Mouse (Mus musculus) lung, postnatal 10 days (tissue): ENCODE data around the gene Acot6.
"Not testable (repeated sequence)": the region's sequence is repeated elsewhere in the genome, so short reads cannot be mapped to it uniquely, and the experiment has no call there.

Source experiments
- DNase-seq: peaks from one replicate; pipeline ENCODE4 v3.0.0; 2021

The Acot6 gene

GRCm38 (mm10) chr12:84100604-84101492 is at the start of gene Acot6:
TSS of gene Acot6 (plus strand) at chr12:84100654.
- peak; percentile 48 for DNase-seq

GRCm38 (mm10) chr12:84050744-84051143 is 49.7 kb upstream of the Acot6 start:
- DNase-seq, result not testable (repeated sequence)

GRCm38 (mm10) chr12:84051937-84052474 is 48.4 kb upstream of the Acot6 start, which contains the start of gene Acot3:
TSS of gene Acot3 (plus strand) at chr12:84052144.
- DNase-seq, result no peak

- no peak for DNase-seq
These were observed 47.8 kb upstream of the Acot6 start for GRCm38 (mm10) chr12:84052609-84053008.

GRCm38 (mm10) chr12:84053173-84053572 is 47.3 kb upstream of the Acot6 start:
- no peak for DNase-seq

GRCm38 (mm10) chr12:84053679-84054391 is 46.6 kb upstream of the Acot6 start:
- DNase-seq, result peak; percentile 15

- DNase-seq, result peak; percentile 48
These were observed 39.5 kb upstream of the Acot6 start for GRCm38 (mm10) chr12:84060946-84061345.

GRCm38 (mm10) chr12:84062336-84062735 is 38.1 kb upstream of the Acot6 start:
- DNase-seq, result no peak

- DNase-seq, result peak; percentile 30
These were observed 37.2 kb upstream of the Acot6 start for GRCm38 (mm10) chr12:84063228-84063627.

- no peak for DNase-seq
These were observed 36.6 kb upstream of the Acot6 start for GRCm38 (mm10) chr12:84063833-84064232.

GRCm38 (mm10) chr12:84064621-84065020 is 35.8 kb upstream of the Acot6 start:
- no peak for DNase-seq

- no peak for DNase-seq
These were observed 32.7 kb upstream of the Acot6 start for GRCm38 (mm10) chr12:84067752-84068151.

- DNase-seq, result no peak
These were observed 32.2 kb upstream of the Acot6 start for GRCm38 (mm10) chr12:84068296-84068695.

- DNase-seq, result no peak
These were observed 31.5 kb upstream of the Acot6 start, which contains the start of gene Acot5 for GRCm38 (mm10) chr12:84068986-84069385. TSS of gene Acot5 (plus strand) at chr12:84069325.

GRCm38 (mm10) chr12:84069582-84069981 is 30.9 kb upstream of the Acot6 start:
- DNase-seq, result peak; percentile 43

- DNase-seq, result no peak
These were observed 28.8 kb upstream of the Acot6 start for GRCm38 (mm10) chr12:84071696-84072095.

GRCm38 (mm10) chr12:84077371-84077990 is 23.0 kb upstream of the Acot6 start:
- DNase-seq, result no peak

- DNase-seq, result no peak
These were observed 16.6 kb upstream of the Acot6 start for GRCm38 (mm10) chr12:84083842-84084241.

GRCm38 (mm10) chr12:84084581-84084980 is 15.9 kb upstream of the Acot6 start:
- DNase-seq, result no peak

GRCm38 (mm10) chr12:84094666-84095065 is 5.8 kb upstream of the Acot6 start:
- DNase-seq, result not testable (repeated sequence)

GRCm38 (mm10) chr12:84099605-84100004 is 849 bp upstream of the Acot6 start:
- DNase-seq, result no peak

- no peak for DNase-seq
These were observed 383 bp upstream of the Acot6 start for GRCm38 (mm10) chr12:84100071-84100470.

- DNase-seq, result no peak
These were observed 1.0 kb downstream of the Acot6 start for GRCm38 (mm10) chr12:84101493-84101845.
